Mouse (Mus musculus): Measurements from ENCODE around the gene Cdip1. TPM values are rescaled to one million over a fixed set of nuclear protein-coding genes. Genes with fewer than 3 reads are reported as not detected.

Gene Cdip1
- polyA plus RNA-seq, 1 experiment from 2014 or later, result 81.8 TPM

- H3K4me2 ChIP-seq, result peak overlapping the region; percentile 80
- peak overlapping the region; percentile 89 for H3K27ac ChIP-seq
- under 1% methylated on average over 40 of the region's 40 CpGs for WGBS
- peak overlapping the region; percentile 95 for H3K9ac ChIP-seq
- H3K36me3 ChIP-seq, result no peaks in the 10 kb centered on the region
- H3K4me3 ChIP-seq, result peak overlapping the region; percentile 94
- ATAC-seq (ENCODE audit: insufficient number of reproducible peaks, low FRiP score, low TSS enrichment, low read depth), result peak; percentile 19; the same call in 1 of the 2 replicates
- H3K4me1 ChIP-seq, result peaks cover 16% of the 10 kb centered on the region
- no peaks in the 10 kb centered on the region for H3K9me3 ChIP-seq
- no peaks in the 10 kb centered on the region for H3K27me3 ChIP-seq
Observed at GRCm38 (mm10) chr16:4726528-4727128, 63.5 kb downstream of the Cdip1 start.

- Histone ChIP-seq H3K4me2 (peak within 1 kb of the TSS; percentile 80), H3K27ac (peak within 1 kb of the TSS; percentile 89), H3K36me3 (no peaks in the 10 kb centered on the region), H3K4me3 (peak within 1 kb of the TSS; percentile 94), H3K9ac (peak within 1 kb of the TSS; percentile 95), H3K4me1 (peaks cover 14% of the 10 kb centered on the region), H3K9me3 (no peaks in the 10 kb centered on the region), H3K27me3 (no peaks in the 10 kb centered on the region)
- ATAC-seq (ENCODE audit: insufficient number of reproducible peaks, low FRiP score, low TSS enrichment, low read depth), result peak; percentile 92
- 5% methylated on average over 35 of the region's 35 CpGs for WGBS
Observed at GRCm38 (mm10) chr16:4725780-4726527, 64.1 kb downstream of the Cdip1 start, which contains the start of gene Hmox2. Gene Hmox2 (plus strand): TSS chr16:4726361.

GRCm38 (mm10) chr16:4725266-4725665 lies 64.8 kb downstream of the Cdip1 start:
- Histone ChIP-seq H3K4me3 (no peak overlapping the region), H3K27me3 (no peaks in the 10 kb centered on the region), H3K9ac (no peak overlapping the region), H3K4me1 (peaks cover 14% of the 10 kb centered on the region), H3K9me3 (no peaks in the 10 kb centered on the region), H3K4me2 (no peak overlapping the region), H3K27ac (no peak overlapping the region), H3K36me3 (no peaks in the 10 kb centered on the region)
- WGBS, result 64% methylated on average over 4 of the region's 4 CpGs
- no peak for ATAC-seq (ENCODE audit: insufficient number of reproducible peaks, low FRiP score, low TSS enrichment, low read depth)

- Histone ChIP-seq H3K4me2 (no peak overlapping the region), H3K27me3 (no peaks in the 10 kb centered on the region), H3K4me1 (peaks cover 17% of the 10 kb centered on the region), H3K36me3 (no peaks in the 10 kb centered on the region), H3K9ac (no peak overlapping the region), H3K9me3 (no peaks in the 10 kb centered on the region), H3K4me3 (no peak overlapping the region), H3K27ac (no peak overlapping the region)
- WGBS, result 65% methylated on average over 3 of the region's 3 CpGs
- ATAC-seq (ENCODE audit: insufficient number of reproducible peaks, low FRiP score, low TSS enrichment, low read depth), result no peak
Observed at GRCm38 (mm10) chr16:4722915-4723209, 67.2 kb downstream of the Cdip1 start.

- no peaks in the 10 kb centered on the region for H3K9me3 ChIP-seq
- H3K36me3 ChIP-seq, result no peaks in the 10 kb centered on the region
- WGBS, result 78% methylated on average over 7 of the region's 7 CpGs
- peaks cover 17% of the 10 kb centered on the region for H3K4me1 ChIP-seq
- no peaks in the 10 kb centered on the region for H3K27me3 ChIP-seq
- no peak overlapping the region for H3K9ac ChIP-seq
- ATAC-seq (ENCODE audit: insufficient number of reproducible peaks, low FRiP score, low TSS enrichment, low read depth), result no peak
- H3K4me3 ChIP-seq, result no peak overlapping the region
- H3K4me2 ChIP-seq, result no peak overlapping the region
- no peak overlapping the region for H3K27ac ChIP-seq
Observed at GRCm38 (mm10) chr16:4722128-4722914, 67.8 kb downstream of the Cdip1 start.

GRCm38 (mm10) chr16:4718753-4719518 lies 71.2 kb downstream of the Cdip1 start, which contains the start of gene Nmral1:
Gene Nmral1 (minus strand): TSS chr16:4719356.
- Histone ChIP-seq H3K4me3 (peak within 1 kb of the TSS; percentile 61), H3K9ac (peak within 1 kb of the TSS; percentile 59), H3K36me3 (peaks cover 23% of the 10 kb centered on the region), H3K9me3 (no peaks in the 10 kb centered on the region), H3K4me2 (peak within 1 kb of the TSS; percentile 72), H3K27ac (peak within 1 kb of the TSS; percentile 87), H3K27me3 (no peaks in the 10 kb centered on the region), H3K4me1 (peaks cover 5% of the 10 kb centered on the region)
- ATAC-seq (ENCODE audit: insufficient number of reproducible peaks, low FRiP score, low TSS enrichment, low read depth), result peak; percentile 83
- WGBS, result 14% methylated on average over 33 of the region's 33 CpGs

GRCm38 (mm10) chr16:4717866-4718265 lies 72.2 kb downstream of the Cdip1 start:
- no peak overlapping the region for H3K9ac ChIP-seq

GRCm38 (mm10) chr16:4713861-4714710 lies 76.0 kb downstream of the Cdip1 start:
- H3K4me3 ChIP-seq, result no peak overlapping the region
- H3K9me3 ChIP-seq, result no peaks in the 10 kb centered on the region
- no peak for ATAC-seq (ENCODE audit: insufficient number of reproducible peaks, low FRiP score, low TSS enrichment, low read depth)
- WGBS, result 88% methylated on average over 17 of the region's 17 CpGs
- H3K27ac ChIP-seq, result no peak overlapping the region
- no peaks in the 10 kb centered on the region for H3K27me3 ChIP-seq
- H3K4me1 ChIP-seq, result peaks cover 5% of the 10 kb centered on the region; the same call in 1 of the 2 replicates
- H3K36me3 ChIP-seq, result peaks cover 69% of the 10 kb centered on the region
- H3K9ac ChIP-seq, result no peak overlapping the region
- no peak overlapping the region for H3K4me2 ChIP-seq

More at GRCm38 (mm10) chr16:4717866-4718265, 72.2 kb downstream of the Cdip1 start:
- ATAC-seq (ENCODE audit: insufficient number of reproducible peaks, low FRiP score, low TSS enrichment, low read depth), result no peak
- H3K9me3 ChIP-seq, result no peaks in the 10 kb centered on the region
- H3K27me3 ChIP-seq, result no peaks in the 10 kb centered on the region
- H3K4me1 ChIP-seq, result peaks cover 5% of the 10 kb centered on the region
- peak overlapping the region; percentile 61 for H3K4me3 ChIP-seq
- H3K27ac ChIP-seq, result no peak overlapping the region
- H3K4me2 ChIP-seq, result peak overlapping the region; percentile 72
- peaks cover 34% of the 10 kb centered on the region for H3K36me3 ChIP-seq
- 52% methylated on average over 3 of the region's 3 CpGs for WGBS

- over 99% methylated on average over 4 of the region's 4 CpGs for WGBS
Observed at GRCm38 (mm10) chr16:4711173-4711572, 78.9 kb downstream of the Cdip1 start.

GRCm38 (mm10) chr16:4705541-4705940 lies 84.6 kb downstream of the Cdip1 start:
- WGBS, result 67% methylated on average over 4 of the region's 4 CpGs
- ATAC-seq (ENCODE audit: insufficient number of reproducible peaks, low FRiP score, low TSS enrichment, low read depth), result no peak
- no peaks in the 10 kb centered on the region for H3K27me3 ChIP-seq
- H3K9ac ChIP-seq, result no peak overlapping the region
- H3K4me1 ChIP-seq, result no peaks in the 10 kb centered on the region
- H3K4me3 ChIP-seq, result no peak overlapping the region
- H3K9me3 ChIP-seq, result no peaks in the 10 kb centered on the region
- no peak overlapping the region for H3K4me2 ChIP-seq
- peaks cover 93% of the 10 kb centered on the region for H3K36me3 ChIP-seq
- H3K27ac ChIP-seq, result no peak overlapping the region

More at GRCm38 (mm10) chr16:4711173-4711572, 78.9 kb downstream of the Cdip1 start:
- Histone ChIP-seq H3K9me3 (no peaks in the 10 kb centered on the region), H3K4me2 (no peak overlapping the region), H3K4me3 (no peak overlapping the region), H3K9ac (no peak overlapping the region), H3K36me3 (peaks cover 94% of the 10 kb centered on the region), H3K4me1 (no peaks in the 10 kb centered on the region), H3K27me3 (no peaks in the 10 kb centered on the region), H3K27ac (no peak overlapping the region)
- ATAC-seq (ENCODE audit: insufficient number of reproducible peaks, low FRiP score, low TSS enrichment, low read depth), result no peak

GRCm38 (mm10) chr16:4702646-4703045 lies 87.4 kb downstream of the Cdip1 start:
- ATAC-seq (ENCODE audit: insufficient number of reproducible peaks, low FRiP score, low TSS enrichment, low read depth), result no peak
- peaks cover 93% of the 10 kb centered on the region for H3K36me3 ChIP-seq
- no peak overlapping the region for H3K27ac ChIP-seq
- no peak overlapping the region for H3K9ac ChIP-seq
- H3K27me3 ChIP-seq, result no peaks in the 10 kb centered on the region
- no peaks in the 10 kb centered on the region for H3K9me3 ChIP-seq
- no peak overlapping the region for H3K4me2 ChIP-seq
- WGBS, result 62% methylated on average over 1 of the region's 1 CpGs
- H3K4me3 ChIP-seq, result no peak overlapping the region
- no peaks in the 10 kb centered on the region for H3K4me1 ChIP-seq

All from limb, embryonic 15.5 days (tissue).